Mouse (Mus musculus): ENCODE data around the gene Spaar. TPM values are rescaled to one million over a fixed set of nuclear protein-coding genes. Genes with fewer than 3 reads are reported as not detected.

Spaar gene
- polyA plus RNA-seq (2014; fragmentation: Illumina TruSeq; extraction: RNeasy Lipid Tissue Mini Kit (QIAGEN cat#74804); ENCODE audit: low read depth, low replicate concordance), result 5.6 TPM

GRCm38 (mm10) chr4:43729794-43730550, at the start of gene Spaar:
Spaar (plus strand) TSS chr4:43730034.

GRCm38 (mm10) chr4:43700707-43701106, 29.1 kb upstream of the Spaar start, which contains the start of gene Olfr70:
Olfr70 (minus strand) TSS chr4:43700807.

GRCm38 (mm10) chr4:43709869-43710268, 20.0 kb upstream of the Spaar start, which contains the start of gene Olfr71:
Olfr71 (minus strand) TSS chr4:43710255.

GRCm38 (mm10) chr4:43726995-43727394, 2.8 kb upstream of the Spaar start, which contains the start of gene Hrct1:
Hrct1 (plus strand) TSS chr4:43727188.

DNA sequence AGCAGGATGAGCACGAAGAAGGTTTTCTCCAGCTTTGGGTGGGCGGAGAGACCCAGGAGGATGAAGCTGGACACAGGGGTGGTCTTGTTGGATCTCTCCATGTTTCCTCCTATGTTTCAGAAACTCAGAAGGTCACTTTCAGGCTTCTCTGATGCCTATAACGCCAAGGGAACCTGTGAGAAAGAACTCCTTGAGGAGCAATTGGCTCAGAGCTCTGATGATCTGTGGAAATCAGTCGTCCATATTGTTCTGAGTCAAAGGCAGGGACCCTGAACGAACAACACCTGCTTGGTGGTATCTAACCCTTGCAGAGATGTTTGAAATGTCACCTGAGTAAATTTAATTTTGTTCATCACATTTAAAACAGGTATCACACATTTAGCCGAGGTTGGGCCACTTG, 41.1 kb downstream of the Spaar start, which contains the start of gene Olfr159:
Olfr159 (minus strand) TSS at position 101 of the 400 bp plus-strand sequence.

Other genes starting within 250 kb of the Spaar start
- not detected for gene Sit1, start 246.3 kb upstream of the Spaar start, polyA plus RNA-seq (2014; fragmentation: Illumina TruSeq; extraction: RNeasy Lipid Tissue Mini Kit (QIAGEN cat#74804); ENCODE audit: low read depth, low replicate concordance)
- 48.0 TPM for gene Ccdc107, start 237.1 kb upstream of the Spaar start, polyA plus RNA-seq (2014; fragmentation: Illumina TruSeq; extraction: RNeasy Lipid Tissue Mini Kit (QIAGEN cat#74804); ENCODE audit: low read depth, low replicate concordance)
- 1.3 TPM for gene Arhgef39, start 230.3 kb upstream of the Spaar start, polyA plus RNA-seq (2014; fragmentation: Illumina TruSeq; extraction: RNeasy Lipid Tissue Mini Kit (QIAGEN cat#74804); ENCODE audit: low read depth, low replicate concordance)
- 0.92 TPM for gene Car9, start 223.1 kb upstream of the Spaar start, polyA plus RNA-seq (2014; fragmentation: Illumina TruSeq; extraction: RNeasy Lipid Tissue Mini Kit (QIAGEN cat#74804); ENCODE audit: low read depth, low replicate concordance)
- gene Tpm2, start 206.3 kb upstream of the Spaar start, polyA plus RNA-seq (2014; fragmentation: Illumina TruSeq; extraction: RNeasy Lipid Tissue Mini Kit (QIAGEN cat#74804); ENCODE audit: low read depth, low replicate concordance), result 82.5 TPM
- gene Creb3, start 167.7 kb upstream of the Spaar start, polyA plus RNA-seq (2014; fragmentation: Illumina TruSeq; extraction: RNeasy Lipid Tissue Mini Kit (QIAGEN cat#74804); ENCODE audit: low read depth, low replicate concordance), result 32.4 TPM
- 51.7 TPM for gene Tln1, start 167.3 kb upstream of the Spaar start, polyA plus RNA-seq (2014; fragmentation: Illumina TruSeq; extraction: RNeasy Lipid Tissue Mini Kit (QIAGEN cat#74804); ENCODE audit: low read depth, low replicate concordance)
- 28.1 TPM for gene Rgp1, start 151.3 kb upstream of the Spaar start, polyA plus RNA-seq (2014; fragmentation: Illumina TruSeq; extraction: RNeasy Lipid Tissue Mini Kit (QIAGEN cat#74804); ENCODE audit: low read depth, low replicate concordance)
- gene Gba2, start 151.2 kb upstream of the Spaar start, polyA plus RNA-seq (2014; fragmentation: Illumina TruSeq; extraction: RNeasy Lipid Tissue Mini Kit (QIAGEN cat#74804); ENCODE audit: low read depth, low replicate concordance), result 17.7 TPM
- gene Msmp, start 145.5 kb upstream of the Spaar start, polyA plus RNA-seq (2014; fragmentation: Illumina TruSeq; extraction: RNeasy Lipid Tissue Mini Kit (QIAGEN cat#74804); ENCODE audit: low read depth, low replicate concordance), result not detected
- gene Npr2, start 98.1 kb upstream of the Spaar start, polyA plus RNA-seq (2014; fragmentation: Illumina TruSeq; extraction: RNeasy Lipid Tissue Mini Kit (QIAGEN cat#74804); ENCODE audit: low read depth, low replicate concordance), result 50.9 TPM
- not detected for gene Spag8, start 76.4 kb upstream of the Spaar start, polyA plus RNA-seq (2014; fragmentation: Illumina TruSeq; extraction: RNeasy Lipid Tissue Mini Kit (QIAGEN cat#74804); ENCODE audit: low read depth, low replicate concordance)
- gene Hint2, start 73.6 kb upstream of the Spaar start, polyA plus RNA-seq (2014; fragmentation: Illumina TruSeq; extraction: RNeasy Lipid Tissue Mini Kit (QIAGEN cat#74804); ENCODE audit: low read depth, low replicate concordance), result 196 TPM
- gene Tmem8b, start 61.1 kb upstream of the Spaar start, polyA plus RNA-seq (2014; fragmentation: Illumina TruSeq; extraction: RNeasy Lipid Tissue Mini Kit (QIAGEN cat#74804); ENCODE audit: low read depth, low replicate concordance), result 18.3 TPM
- gene Fam221b, start 60.9 kb upstream of the Spaar start, polyA plus RNA-seq (2014; fragmentation: Illumina TruSeq; extraction: RNeasy Lipid Tissue Mini Kit (QIAGEN cat#74804); ENCODE audit: low read depth, low replicate concordance), result 0.42 TPM
- not detected for gene Olfr70, start 29.2 kb upstream of the Spaar start, polyA plus RNA-seq (2014; fragmentation: Illumina TruSeq; extraction: RNeasy Lipid Tissue Mini Kit (QIAGEN cat#74804); ENCODE audit: low read depth, low replicate concordance)
- gene Olfr71, start 19.8 kb upstream of the Spaar start, polyA plus RNA-seq (2014; fragmentation: Illumina TruSeq; extraction: RNeasy Lipid Tissue Mini Kit (QIAGEN cat#74804); ENCODE audit: low read depth, low replicate concordance), result not detected
- gene Hrct1, start 2.8 kb upstream of the Spaar start, polyA plus RNA-seq (2014; fragmentation: Illumina TruSeq; extraction: RNeasy Lipid Tissue Mini Kit (QIAGEN cat#74804); ENCODE audit: low read depth, low replicate concordance), result 6.5 TPM
- not detected for gene Olfr159, start 41.0 kb downstream of the Spaar start, polyA plus RNA-seq (2014; fragmentation: Illumina TruSeq; extraction: RNeasy Lipid Tissue Mini Kit (QIAGEN cat#74804); ENCODE audit: low read depth, low replicate concordance)
- gene Olfr156, start 93.9 kb downstream of the Spaar start, polyA plus RNA-seq (2014; fragmentation: Illumina TruSeq; extraction: RNeasy Lipid Tissue Mini Kit (QIAGEN cat#74804); ENCODE audit: low read depth, low replicate concordance), result not detected
- not detected for gene Olfr157, start 110.2 kb downstream of the Spaar start, polyA plus RNA-seq (2014; fragmentation: Illumina TruSeq; extraction: RNeasy Lipid Tissue Mini Kit (QIAGEN cat#74804); ENCODE audit: low read depth, low replicate concordance)
- gene Olfr155, start 121.5 kb downstream of the Spaar start, polyA plus RNA-seq (2014; fragmentation: Illumina TruSeq; extraction: RNeasy Lipid Tissue Mini Kit (QIAGEN cat#74804); ENCODE audit: low read depth, low replicate concordance), result not detected
- 5.3 TPM for gene Reck, start 145.5 kb downstream of the Spaar start, polyA plus RNA-seq (2014; fragmentation: Illumina TruSeq; extraction: RNeasy Lipid Tissue Mini Kit (QIAGEN cat#74804); ENCODE audit: low read depth, low replicate concordance)
- 7.7 TPM for gene Glipr2, start 227.4 kb downstream of the Spaar start, polyA plus RNA-seq (2014; fragmentation: Illumina TruSeq; extraction: RNeasy Lipid Tissue Mini Kit (QIAGEN cat#74804); ENCODE audit: low read depth, low replicate concordance)

Data from heart, adult 10 weeks (tissue).